Mouse (Mus musculus) embryonic facial prominence, embryonic 14.5 days (tissue): ENCODE data around the gene Glis1. TPM values are rescaled to one million over a fixed set of nuclear protein-coding genes. Genes with fewer than 3 reads are reported as not detected.

Experiments
- ATAC-seq: fragments of 200-750 bp; cut with Nextera tagmentation; 2 replicates; pipeline ENCODE4 v1.8.0; 2017; ENCODE audit warnings: low read depth, moderate number of reproducible peaks, moderate TSS enrichment
- DNase-seq: peaks from one replicate; pipeline ENCODE4 v3.0.0-alpha.2; 2015; ENCODE audit warnings: low spot score
- H3K27ac ChIP-seq: fragments of 300-500 bp; sonication (generic); replicated peaks from 2 replicates; pipeline ENCODE4 v1.5.1; 2014; ENCODE audit warnings: low read depth, mild to moderate bottlenecking, low read length, moderate library complexity
- H3K27me3 ChIP-seq: fragments of 300-500 bp; sonication (generic); replicated peaks from 2 replicates; pipeline ENCODE4 v1.6.1; 2014; ENCODE audit warnings: low read length; ENCODE audit not compliant: control insufficient read depth, insufficient read depth
- H3K36me3 ChIP-seq: fragments of 300-500 bp; sonication (generic); 2 replicates; pipeline ENCODE4 v1.6.1; 2014; ENCODE audit warnings: low read length, mixed read lengths; ENCODE audit not compliant: control insufficient read depth, insufficient read depth
- H3K4me1 ChIP-seq: fragments of 300-500 bp; sonication (generic); 2 replicates; pipeline ENCODE4 v1.6.1; 2014; ENCODE audit warnings: antibody characterized with exemption, low read length; ENCODE audit not compliant: control insufficient read depth, insufficient read depth
- H3K4me2 ChIP-seq: fragments of 300-500 bp; sonication (generic); 2 replicates; pipeline ENCODE4 v1.6.1; 2014; ENCODE audit warnings: low read depth, mild to moderate bottlenecking, low read length, moderate library complexity, mixed read lengths
- H3K4me3 ChIP-seq: fragments of 300-500 bp; sonication (generic); 2 replicates; pipeline ENCODE4 v1.5.1; 2014; ENCODE audit warnings: low read depth, mild to moderate bottlenecking, low read length
- H3K9ac ChIP-seq: fragments of 300-500 bp; sonication (generic); 2 replicates; pipeline ENCODE4 v1.6.1; 2014; ENCODE audit warnings: low read depth, mild to moderate bottlenecking, low read length, moderate library complexity, mixed read lengths
- H3K9me3 ChIP-seq: fragments of 300-500 bp; sonication (generic); 2 replicates; pipeline ENCODE4 v1.6.1; 2016; ENCODE audit warnings: low read length; ENCODE audit not compliant: control insufficient read depth
- WGBS: fragments of 180-500 bp; shearing (Covaris S2); extraction: QIAGEN DNeasy Blood & Tissue Kit; methylation state at CpG from one replicate; pipeline ENCODE4 v1.1.7; 2014; 5-methylcytosine and 5-hydroxymethylcytosine counted together
- polyA plus RNA-seq: library from polyadenylated mRNA; unstranded; fragments of >200 nt; fragmentation: Nextera tagmentation; extraction: Ambion mirVana; gene quantifications from 2 replicates; pipeline ENCODE4 v1.2.1, GENCODE M21; 2014

Glis1 gene
- polyA plus RNA-seq, 1 experiment from 2014 or later, result 10.8 TPM

GRCm38 (mm10) chr4:107619487-107619886 lies 185.1 kb downstream of the Glis1 start:
- no peak overlapping the region for H3K9ac ChIP-seq
- H3K4me3 ChIP-seq, result no peak overlapping the region
- no peak for ATAC-seq
- no peak overlapping the region for H3K27ac ChIP-seq
- no peak for DNase-seq
- H3K27me3 ChIP-seq, result no peaks in the 10 kb centered on the region
- H3K36me3 ChIP-seq, result no peaks in the 10 kb centered on the region
- peaks cover 12% of the 10 kb centered on the region; the same call in 1 of the 2 replicates for H3K4me1 ChIP-seq
- no peaks in the 10 kb centered on the region for H3K9me3 ChIP-seq
- no peak overlapping the region for H3K4me2 ChIP-seq
- WGBS, result 91% methylated on average over 7 of the region's 7 CpGs

DNA sequence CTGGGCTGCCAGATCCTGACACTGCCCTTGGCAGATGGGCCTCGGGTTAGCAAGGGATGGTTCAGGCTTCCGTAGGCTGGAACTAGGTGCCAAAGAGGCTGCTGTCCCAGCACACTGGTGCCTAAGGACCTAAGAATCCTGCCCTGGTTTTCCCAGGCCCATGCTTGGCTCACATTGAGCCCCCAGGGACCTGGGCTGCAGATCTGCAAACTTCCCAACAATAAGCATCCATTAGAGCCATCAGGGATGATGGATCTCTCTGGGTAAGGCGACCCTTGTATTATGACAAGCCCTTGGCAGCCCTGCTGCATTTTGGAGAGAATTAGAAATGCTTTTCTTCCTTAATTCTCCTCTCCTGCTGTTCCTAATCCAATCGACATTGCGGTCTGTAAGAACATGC lies 187.0 kb downstream of the Glis1 start:
- peak; percentile 24; the same call in 1 of the 2 replicates for ATAC-seq

DNA sequence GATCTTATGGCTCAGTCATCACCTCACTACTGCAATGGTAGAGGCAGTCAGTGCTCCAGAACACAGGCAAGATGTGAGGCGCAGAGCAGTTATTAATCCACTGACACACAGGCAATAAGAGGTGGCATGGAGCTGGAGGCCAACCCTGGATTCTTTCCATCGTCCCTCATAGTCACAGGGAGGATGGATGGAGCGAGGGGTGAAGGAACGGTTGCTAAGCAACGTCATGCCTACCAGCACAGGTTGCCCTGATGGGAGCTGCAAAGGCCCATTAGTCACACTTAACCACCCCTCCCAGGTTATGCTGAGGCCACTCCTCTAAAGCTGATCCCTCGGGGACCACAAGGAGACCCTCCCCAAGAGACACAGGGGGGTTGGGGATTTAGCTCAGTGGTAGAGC lies 187.9 kb downstream of the Glis1 start:
- WGBS, result 81% methylated on average over 6 of the region's 6 CpGs
- Histone ChIP-seq H3K9ac (no peak overlapping the region), H3K27me3 (no peaks in the 10 kb centered on the region), H3K36me3 (no peaks in the 10 kb centered on the region), H3K4me2 (no peak overlapping the region), H3K9me3 (no peaks in the 10 kb centered on the region), H3K27ac (no peak overlapping the region), H3K4me3 (no peak overlapping the region), H3K4me1 (peaks cover 14% of the 10 kb centered on the region; the same call in 1 of the 2 replicates)
- ATAC-seq, result no peak
- DNase-seq, result no peak

More for the DNA sequence above, 187.0 kb downstream of the Glis1 start:
- no peaks in the 10 kb centered on the region for H3K27me3 ChIP-seq
- WGBS, result 38% methylated on average over 5 of the region's 5 CpGs
- H3K9me3 ChIP-seq, result no peaks in the 10 kb centered on the region
- H3K4me1 ChIP-seq, result peaks cover 14% of the 10 kb centered on the region; the same call in 1 of the 2 replicates
- DNase-seq, result peak; percentile 81
- no peak overlapping the region for H3K4me3 ChIP-seq
- no peak overlapping the region for H3K27ac ChIP-seq
- no peak overlapping the region for H3K4me2 ChIP-seq
- no peaks in the 10 kb centered on the region for H3K36me3 ChIP-seq
- no peak overlapping the region for H3K9ac ChIP-seq

DNA sequence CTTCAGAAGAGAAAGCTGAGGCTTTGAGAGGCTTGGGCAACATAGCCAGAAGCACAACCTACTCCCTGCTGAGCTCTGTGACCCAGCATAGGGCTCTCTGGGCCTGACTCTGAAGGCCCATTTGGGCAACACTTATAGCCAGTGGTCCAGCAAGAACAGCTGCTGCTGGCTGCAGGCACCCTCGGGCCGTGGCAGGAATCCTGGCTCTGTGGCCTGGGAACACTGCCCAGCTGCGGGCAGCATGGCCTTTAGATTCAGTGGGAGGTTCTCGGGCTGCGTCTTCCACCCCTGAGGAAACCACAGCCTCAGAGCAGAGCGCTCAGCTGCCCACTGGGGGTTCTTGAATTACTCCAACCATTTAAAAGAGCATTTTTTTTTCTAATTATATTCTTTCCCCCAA lies 189.5 kb downstream of the Glis1 start:
- no peak overlapping the region for H3K4me3 ChIP-seq
- no peak overlapping the region for H3K9ac ChIP-seq
- H3K4me2 ChIP-seq, result no peak overlapping the region
- 34% methylated on average over 5 of the region's 6 CpGs for WGBS
- H3K27me3 ChIP-seq, result no peaks in the 10 kb centered on the region
- peaks cover 14% of the 10 kb centered on the region; the same call in 1 of the 2 replicates for H3K4me1 ChIP-seq
- no peaks in the 10 kb centered on the region for H3K36me3 ChIP-seq
- DNase-seq (peak; percentile 70), ATAC-seq (peak; percentile 24; the same call in 1 of the 2 replicates)
- H3K9me3 ChIP-seq, result no peaks in the 10 kb centered on the region
- H3K27ac ChIP-seq, result no peak overlapping the region

DNA sequence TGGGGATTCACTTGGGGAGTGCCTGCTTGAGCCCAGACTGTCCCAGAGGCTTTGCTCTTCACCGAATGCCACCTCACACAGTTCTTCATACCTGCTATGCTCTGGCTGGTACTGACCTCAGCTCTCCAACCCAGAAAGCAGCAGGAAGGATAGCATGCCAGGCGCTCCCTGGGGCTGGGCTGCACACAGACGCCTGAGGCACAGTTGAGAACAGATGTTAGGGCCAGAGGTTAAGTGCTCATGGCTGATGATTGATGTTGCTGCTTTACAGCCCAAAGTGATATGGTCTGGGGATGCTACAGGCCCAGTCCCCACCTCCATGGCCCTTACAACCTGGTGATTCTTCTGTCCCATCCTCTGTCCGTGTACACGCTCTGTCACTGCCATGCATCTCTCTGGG lies 190.6 kb downstream of the Glis1 start:
- peaks cover 14% of the 10 kb centered on the region; the same call in 1 of the 2 replicates for H3K4me1 ChIP-seq
- H3K27me3 ChIP-seq, result no peaks in the 10 kb centered on the region
- H3K9ac ChIP-seq, result no peak overlapping the region
- no peak for ATAC-seq
- no peaks in the 10 kb centered on the region for H3K9me3 ChIP-seq
- WGBS, result 52% methylated on average over 5 of the region's 5 CpGs
- H3K36me3 ChIP-seq, result no peaks in the 10 kb centered on the region
- H3K4me2 ChIP-seq, result no peak overlapping the region
- H3K4me3 ChIP-seq, result no peak overlapping the region
- no peak overlapping the region for H3K27ac ChIP-seq
- no peak for DNase-seq

GRCm38 (mm10) chr4:107628226-107628625 lies 193.8 kb downstream of the Glis1 start:
- Histone ChIP-seq H3K9me3 (no peaks in the 10 kb centered on the region), H3K27ac (no peak overlapping the region), H3K4me1 (0 out of 2 replicates have a peak, but pooled peaks cover 8% of the 10 kb centered on the region), H3K9ac (no peak overlapping the region), H3K4me2 (no peak overlapping the region), H3K36me3 (0 out of 2 replicates have a peak, but pooled peaks cover 4% of the 10 kb centered on the region), H3K4me3 (no peak overlapping the region), H3K27me3 (no peaks in the 10 kb centered on the region)
- ATAC-seq (no peak), DNase-seq (no peak)
- WGBS, result 84% methylated on average over 4 of the region's 4 CpGs

GRCm38 (mm10) chr4:107628921-107629411 lies 194.6 kb downstream of the Glis1 start:
- H3K36me3 ChIP-seq, result 0 out of 2 replicates have a peak, but pooled peaks cover 4% of the 10 kb centered on the region
- H3K9ac ChIP-seq, result no peak overlapping the region
- no peak for ATAC-seq
- no peak overlapping the region for H3K4me2 ChIP-seq
- WGBS, result 54% methylated on average over 17 of the region's 17 CpGs
- H3K4me1 ChIP-seq, result 0 out of 2 replicates have a peak, but pooled peaks cover 5% of the 10 kb centered on the region
- H3K9me3 ChIP-seq, result no peaks in the 10 kb centered on the region
- no peak overlapping the region for H3K4me3 ChIP-seq
- no peak overlapping the region for H3K27ac ChIP-seq
- no peak for DNase-seq
- 0 out of 2 replicates have a peak, but pooled peaks cover 2% of the 10 kb centered on the region for H3K27me3 ChIP-seq

GRCm38 (mm10) chr4:107634631-107635030 lies 200.2 kb downstream of the Glis1 start:
- ATAC-seq (no peak), DNase-seq (no peak)
- 67% methylated on average over 6 of the region's 6 CpGs for WGBS
- Histone ChIP-seq H3K36me3 (0 out of 2 replicates have a peak, but pooled peaks cover 4% of the 10 kb centered on the region), H3K9ac (no peak overlapping the region), H3K27ac (no peak overlapping the region), H3K9me3 (no peaks in the 10 kb centered on the region), H3K4me3 (no peak overlapping the region), H3K4me2 (no peak overlapping the region), H3K4me1 (peaks cover 3% of the 10 kb centered on the region; the same call in 1 of the 2 replicates), H3K27me3 (0 out of 2 replicates have a peak, but pooled peaks cover 2% of the 10 kb centered on the region)

- DNase-seq (no peak), ATAC-seq (no peak)
- no peaks in the 10 kb centered on the region for H3K9me3 ChIP-seq
- H3K4me3 ChIP-seq, result no peak overlapping the region
- H3K36me3 ChIP-seq, result 0 out of 2 replicates have a peak, but pooled peaks cover 4% of the 10 kb centered on the region
- H3K4me1 ChIP-seq, result peaks cover 3% of the 10 kb centered on the region; the same call in 1 of the 2 replicates
- WGBS, result 68% methylated on average over 6 of the region's 6 CpGs
- H3K27me3 ChIP-seq, result 0 out of 2 replicates have a peak, but pooled peaks cover 2% of the 10 kb centered on the region
- H3K27ac ChIP-seq, result no peak overlapping the region
- no peak overlapping the region for H3K4me2 ChIP-seq
- H3K9ac ChIP-seq, result no peak overlapping the region
These were observed 201.7 kb downstream of the Glis1 start for GRCm38 (mm10) chr4:107636099-107636498.
